Mouse (Mus musculus) heart, postnatal 0 days (tissue): ENCODE results near the gene Tec. TPM values are rescaled to one million over a fixed set of nuclear protein-coding genes. Genes with fewer than 3 reads are reported as not detected.
"Not testable (repeated sequence)": the region's sequence is repeated elsewhere in the genome, so short reads cannot be mapped to it uniquely, and the experiment has no call there.

Source experiments
- ATAC-seq: fragments of 200-750 bp; cut with Nextera tagmentation; 2 replicates; pipeline ENCODE4 v1.8.0; 2017; ENCODE audit warnings: low read depth, moderate number of reproducible peaks, moderate library complexity; ENCODE audit not compliant: insufficient read depth
- DNase-seq: peaks from one replicate; pipeline ENCODE4 v3.0.0-alpha.2; 2016; ENCODE audit warnings: low spot score
- H3K27ac ChIP-seq: fragments of 300-500 bp; sonication (generic); 2 replicates; pipeline ENCODE4 v1.5.1; 2014; ENCODE audit warnings: low read depth, mild to moderate bottlenecking
- H3K27me3 ChIP-seq: fragments of 300-500 bp; sonication (generic); 2 replicates; pipeline ENCODE4 v1.6.1; 2014; ENCODE audit warnings: low read length, mixed read lengths; ENCODE audit not compliant: control insufficient read depth, insufficient read depth
- H3K36me3 ChIP-seq: fragments of 300-500 bp; sonication (generic); replicated peaks from 2 replicates; pipeline ENCODE4 v1.6.1; 2014; ENCODE audit warnings: low read length, mixed read lengths; ENCODE audit not compliant: control insufficient read depth, insufficient read depth
- H3K4me1 ChIP-seq: fragments of 300-500 bp; sonication (generic); 2 replicates; pipeline ENCODE4 v1.6.1; 2014; ENCODE audit warnings: antibody characterized with exemption; ENCODE audit not compliant: control insufficient read depth, insufficient read depth
- H3K4me2 ChIP-seq: fragments of 300-500 bp; sonication (generic); 2 replicates; pipeline ENCODE4 v1.6.1; 2014; ENCODE audit warnings: low read depth, mild to moderate bottlenecking, low read length, moderate library complexity
- H3K4me3 ChIP-seq: fragments of 300-500 bp; sonication (generic); 2 replicates; pipeline ENCODE4 v1.5.1; 2014; ENCODE audit warnings: low read depth, low read length
- H3K9ac ChIP-seq: fragments of 300-500 bp; sonication (generic); replicated peaks from 2 replicates; pipeline ENCODE4 v1.6.1; 2014; ENCODE audit warnings: low read depth, low read length, mixed read lengths
- H3K9me3 ChIP-seq: fragments of 300-500 bp; sonication (generic); replicated peaks from 2 replicates; pipeline ENCODE4 v1.6.1; 2016; ENCODE audit warnings: low read length; ENCODE audit not compliant: control insufficient read depth
- CTCF ChIP-seq: IDR thresholded peaks from 2 replicates; pipeline ENCODE4 v1.5.1; 2016; ENCODE audit warnings: antibody characterized with exemption, control low read depth, low read depth
- EP300 ChIP-seq: IDR thresholded peaks from 2 replicates; pipeline ENCODE4 v1.6.1; 2016; ENCODE audit warnings: antibody characterized with exemption, low read depth
- WGBS: fragments of 180-500 bp; shearing (Covaris S2); extraction: QIAGEN DNeasy Blood & Tissue Kit; methylation state at CpG from one replicate; pipeline ENCODE4 v1.1.7; 2014; 5-methylcytosine and 5-hydroxymethylcytosine counted together
- polyA plus RNA-seq: library from polyadenylated mRNA; unstranded; fragments of >200 nt; fragmentation: Nextera tagmentation; extraction: Ambion mirVana; gene quantifications from 2 replicates; pipeline ENCODE4 v1.2.1, GENCODE M21; 2015
- total RNA-seq: library from RNA; depleted of rRNA; stranded (reverse); fragments of >200 nt; gene quantifications from 2 replicates; pipeline ENCODE4 v1.2.3, GENCODE M21; 2014; ENCODE audit warnings: low replicate concordance

Tec gene
- total and polyA plus RNA-seq, 2 experiments from 2014 or later: 11.1 to 16.2 TPM

DNA sequence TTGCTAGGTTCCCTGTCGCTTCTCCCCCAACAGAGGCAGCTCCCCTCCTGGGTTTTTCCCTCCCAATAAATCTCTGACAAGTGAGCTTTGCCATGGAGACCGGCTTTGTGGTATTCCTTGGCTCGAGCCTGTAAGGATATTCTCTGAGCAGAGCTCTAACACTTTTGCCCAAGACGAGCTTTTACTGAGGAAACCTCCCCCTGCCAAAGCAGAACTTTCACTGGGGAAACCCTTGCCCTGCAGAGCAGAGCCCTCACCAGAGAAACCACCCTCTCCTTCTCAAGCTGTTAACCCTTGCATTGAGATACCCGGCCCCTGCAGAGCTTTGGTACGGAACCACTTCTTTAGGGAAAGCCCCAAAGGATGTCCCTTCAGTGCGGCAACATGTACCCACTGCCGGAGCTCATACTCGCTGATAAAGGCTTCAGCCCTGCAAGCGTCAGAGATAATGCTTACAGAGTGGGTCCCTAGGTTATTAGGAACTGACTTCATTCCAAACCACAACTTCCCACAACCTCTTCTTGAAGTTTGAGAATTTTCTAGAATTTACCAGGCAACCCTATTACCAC lies 50.7 kb downstream of the Tec start:
- DNase-seq (no peak), ATAC-seq (no peak)
- H3K4me3 ChIP-seq: no peak overlapping the region
- H3K9me3 ChIP-seq: no peaks in the 10 kb centered on the region
- H3K36me3 ChIP-seq: peaks cover 8% of the 10 kb centered on the region
- no peak overlapping the region for H3K27ac ChIP-seq
- H3K4me2 ChIP-seq: peak overlapping the region; percentile 48
- no peak overlapping the region for H3K9ac ChIP-seq
- H3K27me3 ChIP-seq: no peaks in the 10 kb centered on the region
- 20% methylated on average over 10 of the region's 10 CpGs for WGBS
- TF ChIP-seq EP300 (no peak), CTCF (no peak)
- peaks cover 10% of the 10 kb centered on the region; the same call in 1 of the 2 replicates for H3K4me1 ChIP-seq

DNA sequence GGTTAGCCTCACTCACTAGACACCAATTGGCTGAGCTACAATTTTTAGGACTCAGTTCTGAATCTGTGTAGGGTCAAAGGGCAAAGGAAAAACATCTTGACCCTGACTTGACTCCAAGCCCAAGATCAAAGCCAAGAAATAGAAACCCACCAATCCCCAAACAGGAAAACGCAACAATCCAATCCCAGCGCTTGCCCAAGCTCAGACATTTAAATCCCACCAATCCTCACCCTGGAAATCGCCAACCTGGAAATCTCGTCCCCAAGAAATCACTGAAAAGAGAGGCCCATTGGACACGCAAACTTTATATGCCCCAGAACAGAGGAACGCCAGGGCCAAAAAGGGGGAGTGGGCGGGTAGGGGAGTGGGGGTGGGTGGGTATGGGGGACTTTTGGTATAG lies 51.3 kb downstream of the Tec start:
- not testable (repeated sequence) for DNase-seq, H3K27me3 ChIP-seq, H3K4me3 ChIP-seq, H3K4me1 ChIP-seq, H3K27ac ChIP-seq, H3K9ac ChIP-seq, H3K4me2 ChIP-seq, H3K36me3 ChIP-seq, ATAC-seq, H3K9me3 ChIP-seq
- 90% methylated on average over 7 of the region's 7 CpGs for WGBS

DNA sequence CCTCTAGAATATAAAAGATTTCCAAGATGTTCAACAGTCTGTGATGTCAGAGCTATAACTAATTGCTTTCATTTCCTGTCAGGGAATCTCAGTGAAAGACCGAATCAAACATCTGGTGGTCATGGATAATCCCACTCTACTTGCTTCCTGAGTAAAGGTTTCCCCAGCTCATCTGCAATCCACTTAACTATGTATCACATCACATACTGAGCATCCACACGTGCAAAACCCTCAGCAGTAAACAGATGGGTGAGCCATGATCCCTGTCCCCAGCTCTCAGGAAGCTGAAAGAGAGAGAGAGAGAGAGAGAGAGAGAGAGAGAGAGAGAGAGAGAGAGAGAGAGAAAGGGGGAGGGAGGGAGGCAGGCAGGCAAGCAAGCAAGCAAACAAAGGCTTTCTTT lies 51.8 kb downstream of the Tec start:
- DNase-seq (no peak), ATAC-seq (no peak)
- Histone ChIP-seq H3K9me3 (no peaks in the 10 kb centered on the region), H3K4me2 (no peak overlapping the region), H3K27ac (no peak overlapping the region), H3K36me3 (no peaks in the 10 kb centered on the region), H3K4me3 (no peak overlapping the region), H3K4me1 (peaks cover 10% of the 10 kb centered on the region; the same call in 1 of the 2 replicates), H3K27me3 (no peaks in the 10 kb centered on the region), H3K9ac (no peak overlapping the region)
- 41% methylated on average over 2 of the region's 2 CpGs for WGBS
- TF ChIP-seq CTCF (no peak), EP300 (no peak)

DNA sequence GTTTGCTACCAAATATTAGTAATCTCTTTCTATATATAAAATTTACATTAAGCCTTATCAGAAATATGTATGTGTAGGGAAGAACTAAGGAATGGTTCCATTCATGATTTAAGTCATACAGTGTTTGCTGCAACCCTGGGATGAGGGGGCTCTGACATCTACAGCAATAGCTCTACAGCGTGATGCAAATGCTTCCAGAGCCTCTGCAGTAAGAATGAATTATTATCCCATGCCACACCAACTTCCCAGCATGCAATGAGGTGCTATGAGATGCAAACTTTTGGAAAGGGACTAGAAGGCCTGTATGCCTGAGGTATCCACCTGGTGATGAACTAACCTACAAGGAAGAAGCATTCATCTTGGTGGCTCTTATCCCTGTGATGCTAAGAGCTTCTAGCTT lies 52.2 kb downstream of the Tec start:
- H3K36me3 ChIP-seq: no peaks in the 10 kb centered on the region
- H3K9ac ChIP-seq: no peak overlapping the region
- H3K4me1 ChIP-seq: peaks cover 10% of the 10 kb centered on the region; the same call in 1 of the 2 replicates
- H3K4me3 ChIP-seq: no peak overlapping the region
- 80% methylated on average over 1 of the region's 1 CpGs for WGBS
- H3K9me3 ChIP-seq: no peaks in the 10 kb centered on the region
- H3K27ac ChIP-seq: no peak overlapping the region
- no peaks in the 10 kb centered on the region for H3K27me3 ChIP-seq
- H3K4me2 ChIP-seq: no peak overlapping the region
- no peak for TF ChIP-seq CTCF
- no peak for TF ChIP-seq EP300
- DNase-seq: no peak
- no peak for ATAC-seq

DNA sequence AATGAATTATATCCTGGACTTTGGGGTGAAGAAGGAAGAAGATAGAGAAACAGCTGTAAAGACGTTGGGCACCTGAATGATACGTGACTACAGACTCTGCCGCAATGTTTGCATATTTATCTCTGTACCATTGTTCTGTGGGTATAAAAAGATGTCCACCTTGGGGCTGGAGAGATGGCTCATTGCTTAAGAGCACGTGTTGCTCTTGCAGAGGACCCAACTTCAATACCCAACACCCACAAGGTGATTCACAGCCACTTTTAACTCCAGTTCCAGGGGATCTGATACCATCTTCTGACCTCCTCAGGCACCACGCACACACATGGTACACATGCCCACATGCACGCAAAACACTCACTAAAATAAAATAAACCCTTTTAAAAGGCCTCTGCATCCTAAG lies 52.9 kb downstream of the Tec start:
- no peak for TF ChIP-seq CTCF
- no peak for TF ChIP-seq EP300
- no peak for ATAC-seq
- 86% methylated on average over 6 of the region's 6 CpGs for WGBS
- H3K36me3 ChIP-seq: no peaks in the 10 kb centered on the region; the same call in 1 of the 2 replicates
- peaks cover 10% of the 10 kb centered on the region; the same call in 1 of the 2 replicates for H3K4me1 ChIP-seq
- no peak for DNase-seq
- H3K27ac ChIP-seq: no peak overlapping the region
- H3K27me3 ChIP-seq: no peaks in the 10 kb centered on the region
- no peaks in the 10 kb centered on the region for H3K9me3 ChIP-seq
- no peak overlapping the region for H3K4me2 ChIP-seq
- no peak overlapping the region for H3K4me3 ChIP-seq
- H3K9ac ChIP-seq: no peak overlapping the region

DNA sequence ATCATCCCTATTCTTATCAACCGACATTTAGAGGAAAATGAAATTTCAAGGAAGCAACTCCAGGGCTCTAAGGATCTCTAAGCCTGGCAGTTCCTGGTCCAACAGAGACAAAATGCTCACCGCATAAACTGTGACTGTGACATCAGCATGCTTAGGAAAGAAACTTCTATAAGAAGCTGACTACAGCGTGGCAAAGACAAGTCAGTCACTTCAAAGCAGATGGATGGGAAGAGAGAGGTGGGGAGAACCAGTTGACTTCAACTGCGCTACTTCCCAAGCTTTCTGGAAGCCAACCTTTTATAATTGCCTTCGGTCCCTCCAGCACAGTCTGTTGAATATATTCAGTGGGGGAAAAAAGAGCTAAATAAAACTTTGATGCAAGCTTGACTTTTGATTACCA lies 54.2 kb downstream of the Tec start:
- no peak for DNase-seq
- WGBS: 86% methylated on average over 5 of the region's 5 CpGs
- Histone ChIP-seq H3K4me1 (peaks cover 10% of the 10 kb centered on the region; the same call in 1 of the 2 replicates), H3K27ac (no peak overlapping the region), H3K36me3 (no peaks in the 10 kb centered on the region; the same call in 1 of the 2 replicates), H3K9me3 (no peaks in the 10 kb centered on the region), H3K4me2 (no peak overlapping the region), H3K4me3 (no peak overlapping the region), H3K9ac (no peak overlapping the region), H3K27me3 (no peaks in the 10 kb centered on the region)
- TF ChIP-seq EP300 (no peak), CTCF (no peak)
- ATAC-seq: no peak
